Mouse (Mus musculus): ENCODE measurements around the gene Foxs1. TPM values are rescaled to one million over a fixed set of nuclear protein-coding genes. Genes with fewer than 3 reads are reported as not detected.

Gene Foxs1
- polyA plus RNA-seq, 1 experiment from 2014 or later, result 2.1 TPM

GRCm38 (mm10) chr2:152914310-152915120 is 18.5 kb downstream of the Foxs1 start:
- H3K4me1 ChIP-seq (replicated peaks; ENCODE audit: control insufficient read depth, insufficient read depth, low read length), result no peaks in the 10 kb centered on the region
- H3K27ac ChIP-seq (ENCODE audit: low read depth, low read length), result no peak overlapping the region
- no peak; the same call in 1 of the 2 replicates for ATAC-seq
- H3K36me3 ChIP-seq (ENCODE audit: control insufficient read depth, insufficient read depth), result no peaks in the 10 kb centered on the region
- TF ChIP-seq CTCF (IDR thresholded peaks at IDR 0.05; ENCODE audit: low read depth), result peak; percentile 97
- peak overlapping the region; percentile 37 for H3K4me2 ChIP-seq (replicated peaks; ENCODE audit: low read depth)
- 3% methylated on average over 18 of the region's 18 CpGs for WGBS
- H3K4me3 ChIP-seq (ENCODE audit: low read depth, low read length), result no peak overlapping the region; the same call in 1 of the 2 replicates
- no peaks in the 10 kb centered on the region for H3K9me3 ChIP-seq (ENCODE audit: control insufficient read depth)
- H3K9ac ChIP-seq (ENCODE audit: low read depth, low read length), result 0 out of 2 replicates have a peak overlapping the region, but pooled peaks have one; percentile 0
- H3K27me3 ChIP-seq (replicated peaks; ENCODE audit: control insufficient read depth, insufficient read depth, low read length), result peaks cover 23% of the 10 kb centered on the region

GRCm38 (mm10) chr2:152913471-152913870 is 19.5 kb downstream of the Foxs1 start:
- TF ChIP-seq CTCF (IDR thresholded peaks at IDR 0.05; ENCODE audit: low read depth), result no peak
- no peak overlapping the region for H3K4me2 ChIP-seq (replicated peaks; ENCODE audit: low read depth)
- no peak overlapping the region for H3K27ac ChIP-seq (ENCODE audit: low read depth, low read length)
- no peaks in the 10 kb centered on the region for H3K4me1 ChIP-seq (replicated peaks; ENCODE audit: control insufficient read depth, insufficient read depth, low read length)
- peaks cover 23% of the 10 kb centered on the region for H3K27me3 ChIP-seq (replicated peaks; ENCODE audit: control insufficient read depth, insufficient read depth, low read length)
- H3K4me3 ChIP-seq (ENCODE audit: low read depth, low read length), result no peak overlapping the region
- no peak for ATAC-seq
- no peaks in the 10 kb centered on the region for H3K9me3 ChIP-seq (ENCODE audit: control insufficient read depth)
- H3K9ac ChIP-seq (ENCODE audit: low read depth, low read length), result no peak overlapping the region
- 36% methylated on average over 7 of the region's 7 CpGs for WGBS
- H3K36me3 ChIP-seq (ENCODE audit: control insufficient read depth, insufficient read depth), result no peaks in the 10 kb centered on the region

- ATAC-seq, result no peak
- WGBS, result 27% methylated on average over 6 of the region's 6 CpGs
- no peak overlapping the region for H3K4me2 ChIP-seq (replicated peaks; ENCODE audit: low read depth)
- TF ChIP-seq CTCF (IDR thresholded peaks at IDR 0.05; ENCODE audit: low read depth), result no peak
- H3K36me3 ChIP-seq (ENCODE audit: control insufficient read depth, insufficient read depth), result no peaks in the 10 kb centered on the region
- no peak overlapping the region for H3K9ac ChIP-seq (ENCODE audit: low read depth, low read length)
- no peaks in the 10 kb centered on the region for H3K4me1 ChIP-seq (replicated peaks; ENCODE audit: control insufficient read depth, insufficient read depth, low read length)
- H3K27me3 ChIP-seq (replicated peaks; ENCODE audit: control insufficient read depth, insufficient read depth, low read length), result peaks cover 23% of the 10 kb centered on the region
- no peaks in the 10 kb centered on the region for H3K9me3 ChIP-seq (ENCODE audit: control insufficient read depth)
- H3K27ac ChIP-seq (ENCODE audit: low read depth, low read length), result no peak overlapping the region
- no peak overlapping the region for H3K4me3 ChIP-seq (ENCODE audit: low read depth, low read length)
These were observed 21.6 kb downstream of the Foxs1 start for GRCm38 (mm10) chr2:152911432-152911831.

- no peak within 1 kb of the TSS for H3K27ac ChIP-seq (ENCODE audit: low read depth, low read length)
- WGBS, result 16% methylated on average over 12 of the region's 12 CpGs
- H3K4me2 ChIP-seq (replicated peaks; ENCODE audit: low read depth), result no peak within 1 kb of the TSS
- TF ChIP-seq CTCF (IDR thresholded peaks at IDR 0.05; ENCODE audit: low read depth), result no peak
- H3K9me3 ChIP-seq (ENCODE audit: control insufficient read depth), result no peaks in the 10 kb centered on the region
- ATAC-seq, result no peak
- no peak within 1 kb of the TSS for H3K4me3 ChIP-seq (ENCODE audit: low read depth, low read length)
- H3K9ac ChIP-seq (ENCODE audit: low read depth, low read length), result no peak within 1 kb of the TSS
- H3K36me3 ChIP-seq (ENCODE audit: control insufficient read depth, insufficient read depth), result no peaks in the 10 kb centered on the region
- H3K27me3 ChIP-seq (replicated peaks; ENCODE audit: control insufficient read depth, insufficient read depth, low read length), result peaks cover 23% of the 10 kb centered on the region
- H3K4me1 ChIP-seq (replicated peaks; ENCODE audit: control insufficient read depth, insufficient read depth, low read length), result no peaks in the 10 kb centered on the region
These were observed 22.0 kb downstream of the Foxs1 start, which contains the start of gene Mylk2 for GRCm38 (mm10) chr2:152911031-152911430. TSS of gene Mylk2 (plus strand) at chr2:152911352.

- no peak overlapping the region for H3K9ac ChIP-seq (ENCODE audit: low read depth, low read length)
- H3K27ac ChIP-seq (ENCODE audit: low read depth, low read length), result no peak overlapping the region
- WGBS, result 78% methylated on average over 6 of the region's 6 CpGs
- no peak overlapping the region for H3K4me2 ChIP-seq (replicated peaks; ENCODE audit: low read depth)
- no peaks in the 10 kb centered on the region for H3K36me3 ChIP-seq (ENCODE audit: control insufficient read depth, insufficient read depth)
- no peaks in the 10 kb centered on the region for H3K4me1 ChIP-seq (replicated peaks; ENCODE audit: control insufficient read depth, insufficient read depth, low read length)
- no peaks in the 10 kb centered on the region for H3K9me3 ChIP-seq (ENCODE audit: control insufficient read depth)
- no peak for TF ChIP-seq CTCF (IDR thresholded peaks at IDR 0.05; ENCODE audit: low read depth)
- peaks cover 23% of the 10 kb centered on the region for H3K27me3 ChIP-seq (replicated peaks; ENCODE audit: control insufficient read depth, insufficient read depth, low read length)
- H3K4me3 ChIP-seq (ENCODE audit: low read depth, low read length), result no peak overlapping the region
- ATAC-seq, result no peak
These were observed 23.2 kb downstream of the Foxs1 start for GRCm38 (mm10) chr2:152909848-152910247.

GRCm38 (mm10) chr2:152907114-152907943 is 25.7 kb downstream of the Foxs1 start:
- ATAC-seq, result no peak
- no peak overlapping the region for H3K4me2 ChIP-seq (replicated peaks; ENCODE audit: low read depth)
- H3K9ac ChIP-seq (ENCODE audit: low read depth, low read length), result no peak overlapping the region
- no peaks in the 10 kb centered on the region for H3K36me3 ChIP-seq (ENCODE audit: control insufficient read depth, insufficient read depth)
- H3K27ac ChIP-seq (ENCODE audit: low read depth, low read length), result no peak overlapping the region
- no peak overlapping the region for H3K4me3 ChIP-seq (ENCODE audit: low read depth, low read length)
- no peaks in the 10 kb centered on the region for H3K9me3 ChIP-seq (ENCODE audit: control insufficient read depth)
- H3K27me3 ChIP-seq (replicated peaks; ENCODE audit: control insufficient read depth, insufficient read depth, low read length), result peaks cover 15% of the 10 kb centered on the region
- WGBS, result 70% methylated on average over 14 of the region's 14 CpGs
- H3K4me1 ChIP-seq (replicated peaks; ENCODE audit: control insufficient read depth, insufficient read depth, low read length), result no peaks in the 10 kb centered on the region
- TF ChIP-seq CTCF (IDR thresholded peaks at IDR 0.05; ENCODE audit: low read depth), result no peak
